Mouse (Mus musculus): ENCODE data around the gene Cacnb1. TPM values are rescaled to one million over a fixed set of nuclear protein-coding genes. Genes with fewer than 3 reads are reported as not detected.

The Cacnb1 gene
- polyA plus RNA-seq, 1 experiment from 2014 or later: 11.7 TPM

DNA sequence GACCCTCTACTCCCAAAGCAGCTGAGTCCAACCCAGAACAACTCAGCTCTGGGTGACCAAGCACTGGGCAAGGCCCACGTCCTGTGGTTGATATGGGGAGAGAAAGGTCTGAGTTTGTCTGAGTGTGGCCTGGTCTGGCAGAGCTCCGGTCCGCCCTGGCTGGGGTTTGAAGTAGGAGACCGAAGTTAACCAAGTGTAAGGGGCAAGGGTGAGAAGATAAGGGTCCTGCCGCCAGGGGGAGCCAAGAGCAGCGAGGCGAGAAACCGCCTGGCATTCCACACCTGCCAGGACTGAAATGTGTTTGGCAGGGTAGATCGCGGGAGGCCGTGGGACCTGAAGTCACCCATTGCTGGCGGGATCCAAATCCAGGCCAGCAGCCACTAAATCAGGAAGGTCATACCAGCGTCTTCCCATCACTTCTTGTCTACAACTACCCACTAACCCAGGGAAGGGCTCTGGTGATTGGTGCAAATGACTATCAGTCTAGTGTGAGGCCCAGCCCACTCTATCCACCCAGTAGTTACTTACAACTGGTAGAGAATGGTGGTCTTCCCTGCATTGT lies 28.2 kb downstream of the Cacnb1 start:
- Histone ChIP-seq H3K4me3 (ENCODE audit: low read length) (peak overlapping the region; percentile 48), H3K4me1 (ENCODE audit: control insufficient read depth, insufficient read depth, low read length) (peaks cover 12% of the 10 kb centered on the region; the same call in 1 of the 2 replicates), H3K36me3 (ENCODE audit: control insufficient read depth, insufficient read depth, low read length) (no peaks in the 10 kb centered on the region), H3K4me2 (replicated peaks; ENCODE audit: low read depth, low read length) (peak overlapping the region; percentile 93), H3K9ac (ENCODE audit: low read depth, low read length) (no peak overlapping the region), H3K27ac (ENCODE audit: low read depth, low read length) (no peak overlapping the region), H3K27me3 (ENCODE audit: control insufficient read depth, insufficient read depth, low read length) (no peaks in the 10 kb centered on the region; the same call in 1 of the 2 replicates), H3K9me3 (ENCODE audit: control insufficient read depth, low read length) (no peaks in the 10 kb centered on the region)
- WGBS: 4% methylated on average over 13 of the region's 13 CpGs
- ATAC-seq (ENCODE audit: low FRiP score, low TSS enrichment): peak; percentile 57

DNA sequence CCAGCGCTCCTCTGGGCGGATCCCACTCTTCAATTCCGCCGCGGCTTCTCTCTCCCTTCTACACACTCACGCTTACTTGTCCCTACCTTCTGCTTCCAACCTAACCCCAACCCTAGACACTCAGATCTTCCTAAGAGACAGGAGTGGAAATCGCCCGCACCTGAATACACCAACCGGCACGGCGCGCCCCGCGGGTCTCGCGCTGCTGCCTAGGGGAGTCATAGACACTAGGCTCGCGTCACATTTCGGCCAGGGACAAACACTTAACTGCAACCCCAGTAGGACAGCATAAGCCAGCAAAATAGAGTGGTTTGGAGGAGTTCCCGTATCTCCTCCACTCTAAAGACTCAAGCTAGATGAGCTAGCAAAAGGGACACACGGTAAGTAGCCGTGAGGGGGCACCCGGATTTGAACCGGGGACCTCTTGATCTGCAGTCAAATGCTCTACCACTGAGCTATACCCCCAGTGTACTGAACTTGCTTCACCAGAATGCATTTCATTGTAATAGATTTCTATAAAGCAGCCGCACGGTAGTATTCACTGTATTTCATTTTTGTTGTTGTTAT lies 34.2 kb downstream of the Cacnb1 start:
- under 1% methylated on average over 26 of the region's 26 CpGs for WGBS
- peaks cover 23% of the 10 kb centered on the region for H3K27me3 ChIP-seq (ENCODE audit: control insufficient read depth, insufficient read depth, low read length)

DNA sequence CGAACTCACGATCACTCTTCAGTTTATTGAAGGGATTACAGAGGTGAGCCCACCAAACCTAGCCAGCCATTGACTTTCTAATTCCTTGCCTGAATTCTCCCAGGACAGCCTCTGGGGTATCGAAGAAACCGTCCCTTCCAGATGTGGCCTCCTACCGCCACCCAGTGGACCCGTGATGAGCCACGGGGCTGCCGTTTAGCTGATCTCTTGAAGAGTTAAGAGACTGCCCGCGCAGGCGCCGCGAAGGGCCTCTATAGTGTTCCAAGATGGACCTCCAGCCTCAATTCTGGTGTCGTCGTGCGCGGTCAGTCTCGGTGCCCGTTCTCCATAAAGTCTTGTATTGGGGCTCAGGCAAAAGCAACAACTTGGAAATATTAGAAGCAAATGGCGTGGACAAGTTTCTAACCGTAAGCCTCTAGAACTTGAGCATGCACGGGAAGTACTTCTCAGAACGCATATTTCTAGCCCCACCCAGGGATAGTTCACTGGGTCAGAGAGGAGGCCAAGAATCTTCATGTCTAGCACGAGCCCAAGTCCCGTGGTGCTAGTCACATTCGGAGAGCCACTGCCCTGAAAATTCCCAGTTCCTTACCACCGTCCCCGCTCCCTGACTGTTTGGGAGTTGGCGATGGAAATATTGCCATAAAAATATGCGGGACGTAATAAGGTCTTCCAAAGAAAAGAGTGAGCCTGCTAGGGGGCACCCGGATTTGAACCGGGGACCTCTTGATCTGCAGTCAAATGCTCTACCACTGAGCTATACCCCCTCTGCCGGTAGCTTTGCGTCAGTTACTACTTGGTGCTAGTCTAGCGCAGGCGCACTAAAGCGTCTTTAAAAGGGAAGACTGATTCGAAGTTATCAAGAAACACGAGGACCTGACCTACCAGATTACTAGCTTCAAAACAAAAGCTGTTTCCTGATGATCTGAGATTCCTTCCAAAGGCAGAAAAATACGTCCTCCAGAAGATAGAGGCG lies 35.0 kb downstream of the Cacnb1 start:
- H3K27me3 ChIP-seq (ENCODE audit: control insufficient read depth, insufficient read depth, low read length): peaks cover 23% of the 10 kb centered on the region
- H3K27ac ChIP-seq (ENCODE audit: low read depth, low read length): peak overlapping the region; percentile 82
- peak overlapping the region; percentile 80 for H3K9ac ChIP-seq (ENCODE audit: low read depth, low read length)
- no peaks in the 10 kb centered on the region for H3K9me3 ChIP-seq (ENCODE audit: control insufficient read depth, low read length)
- H3K4me2 ChIP-seq (replicated peaks; ENCODE audit: low read depth, low read length): peak overlapping the region; percentile 65
- ATAC-seq (ENCODE audit: low FRiP score, low TSS enrichment): peak; percentile 78
- WGBS: under 1% methylated on average over 42 of the region's 42 CpGs
- peak overlapping the region; percentile 82 for H3K4me3 ChIP-seq (ENCODE audit: low read length)
- H3K36me3 ChIP-seq (ENCODE audit: control insufficient read depth, insufficient read depth, low read length): no peaks in the 10 kb centered on the region
- H3K4me1 ChIP-seq (ENCODE audit: control insufficient read depth, insufficient read depth, low read length): peaks cover 25% of the 10 kb centered on the region

More for the DNA sequence above, 34.2 kb downstream of the Cacnb1 start:
- Histone ChIP-seq H3K4me1 (ENCODE audit: control insufficient read depth, insufficient read depth, low read length) (peaks cover 23% of the 10 kb centered on the region), H3K4me2 (replicated peaks; ENCODE audit: low read depth, low read length) (peak overlapping the region; percentile 65), H3K36me3 (ENCODE audit: control insufficient read depth, insufficient read depth, low read length) (no peaks in the 10 kb centered on the region), H3K27ac (ENCODE audit: low read depth, low read length) (peak overlapping the region; percentile 82), H3K4me3 (ENCODE audit: low read length) (peak overlapping the region; percentile 82), H3K9me3 (ENCODE audit: control insufficient read depth, low read length) (no peaks in the 10 kb centered on the region), H3K9ac (ENCODE audit: low read depth, low read length) (peak overlapping the region; percentile 80)
- ATAC-seq (ENCODE audit: low FRiP score, low TSS enrichment): peak; percentile 81

DNA sequence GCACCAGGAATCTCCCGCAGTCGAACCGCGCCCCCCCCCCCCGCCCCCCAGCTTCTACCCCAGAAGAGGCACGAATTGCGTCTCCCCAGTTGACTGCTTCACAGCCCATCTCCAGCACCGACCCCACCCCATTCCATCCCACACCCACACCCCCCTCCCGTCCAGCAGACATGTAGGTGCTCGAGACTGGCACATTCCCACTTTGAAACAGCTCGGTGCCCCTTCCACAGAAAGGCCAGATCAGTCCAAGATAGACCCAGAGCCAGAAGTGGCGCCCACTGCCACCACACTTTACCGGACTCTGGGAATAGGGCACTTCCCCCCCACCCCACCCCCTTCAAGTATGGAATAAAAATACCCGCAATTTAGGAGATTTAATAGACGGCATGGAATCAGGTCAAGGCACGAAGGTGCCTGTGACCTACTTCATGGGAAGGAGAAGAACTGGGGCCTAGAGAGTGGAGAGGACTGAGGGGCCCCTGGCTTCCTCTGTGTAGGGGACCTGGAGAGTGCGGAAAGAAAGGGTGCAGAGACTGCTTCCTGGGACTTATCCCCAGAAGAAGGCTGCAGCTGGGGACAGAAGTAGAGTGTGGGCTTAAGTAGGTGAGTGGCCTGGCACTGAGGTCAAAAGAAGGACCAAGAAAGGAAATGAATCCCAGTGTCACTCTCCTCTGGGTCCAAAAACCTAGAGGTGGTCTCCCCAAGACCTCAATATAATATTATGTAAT lies 35.9 kb downstream of the Cacnb1 start:
- peaks cover 23% of the 10 kb centered on the region for H3K27me3 ChIP-seq (ENCODE audit: control insufficient read depth, insufficient read depth, low read length)
- H3K9me3 ChIP-seq (ENCODE audit: control insufficient read depth, low read length): no peaks in the 10 kb centered on the region
- H3K4me1 ChIP-seq (ENCODE audit: control insufficient read depth, insufficient read depth, low read length): peaks cover 25% of the 10 kb centered on the region
- peak; percentile 0; the same call in 1 of the 2 replicates for ATAC-seq (ENCODE audit: low FRiP score, low TSS enrichment)
- peak overlapping the region; percentile 82 for H3K4me3 ChIP-seq (ENCODE audit: low read length)
- no peaks in the 10 kb centered on the region for H3K36me3 ChIP-seq (ENCODE audit: control insufficient read depth, insufficient read depth, low read length)
- no peak overlapping the region for H3K27ac ChIP-seq (ENCODE audit: low read depth, low read length)
- H3K9ac ChIP-seq (ENCODE audit: low read depth, low read length): 0 out of 2 replicates have a peak overlapping the region, but pooled peaks have one; percentile 65
- WGBS: 28% methylated on average over 14 of the region's 17 CpGs
- H3K4me2 ChIP-seq (replicated peaks; ENCODE audit: low read depth, low read length): peak overlapping the region; percentile 91

DNA sequence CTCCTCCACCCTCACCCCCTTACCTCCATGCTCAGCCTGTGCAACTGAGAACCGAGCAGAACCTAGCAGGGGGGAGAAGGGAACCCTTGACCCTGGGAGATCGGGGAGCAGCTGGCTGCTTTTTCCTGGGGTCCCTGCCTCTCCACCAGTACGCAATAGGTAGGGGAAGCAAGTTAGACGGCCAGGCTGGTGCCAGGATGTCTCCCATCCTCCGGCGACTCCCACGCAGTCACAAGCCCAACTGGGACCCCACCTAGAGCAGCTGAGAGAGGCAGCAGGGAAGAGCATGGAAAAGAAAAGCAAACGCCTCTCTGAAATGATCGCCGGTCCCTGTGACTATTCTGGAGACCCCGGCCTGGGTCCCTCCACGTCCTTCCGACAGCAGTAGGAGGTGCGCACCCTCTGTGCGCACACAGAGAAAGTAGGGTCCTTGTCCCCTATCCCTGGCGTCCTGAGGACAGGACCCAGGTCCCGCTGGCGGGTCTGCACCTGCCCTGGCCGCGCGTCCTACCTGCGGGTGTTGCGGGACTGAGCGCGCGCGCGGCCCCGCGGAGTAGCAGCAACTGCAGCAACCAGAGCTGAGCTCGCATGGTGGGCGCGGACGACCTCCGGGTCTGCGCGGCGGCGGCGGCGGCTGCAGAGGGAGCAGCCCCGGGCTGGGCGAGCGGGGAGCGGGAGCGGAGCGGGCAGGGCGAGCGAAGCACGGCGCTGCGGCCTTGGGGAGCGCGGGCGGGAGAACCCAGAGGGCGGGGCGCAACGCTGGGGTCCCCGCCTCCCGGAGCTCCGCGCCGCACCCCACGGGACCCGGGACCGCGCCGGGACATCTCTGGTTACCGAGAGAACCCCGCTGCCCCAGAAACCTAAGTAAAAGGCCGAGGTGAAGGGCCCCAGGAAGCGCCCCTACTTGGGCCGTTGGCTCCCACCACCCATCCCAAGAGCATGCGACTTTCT lies 36.8 kb downstream of the Cacnb1 start, which contains the start of gene Plxdc1:
Plxdc1 (minus strand) TSS at position 718 of the 951 bp plus-strand sequence.
- Histone ChIP-seq H3K4me2 (replicated peaks; ENCODE audit: low read depth, low read length) (peak within 1 kb of the TSS; percentile 91), H3K27me3 (ENCODE audit: control insufficient read depth, insufficient read depth, low read length) (peaks cover 23% of the 10 kb centered on the region), H3K4me1 (ENCODE audit: control insufficient read depth, insufficient read depth, low read length) (peaks cover 25% of the 10 kb centered on the region), H3K9ac (ENCODE audit: low read depth, low read length) (peak within 1 kb of the TSS; percentile 65), H3K27ac (ENCODE audit: low read depth, low read length) (no peak within 1 kb of the TSS), H3K4me3 (ENCODE audit: low read length) (peak within 1 kb of the TSS; percentile 82), H3K36me3 (ENCODE audit: control insufficient read depth, insufficient read depth, low read length) (no peaks in the 10 kb centered on the region), H3K9me3 (ENCODE audit: control insufficient read depth, low read length) (no peaks in the 10 kb centered on the region)
- ATAC-seq (ENCODE audit: low FRiP score, low TSS enrichment): no peak
- 2% methylated on average over 71 of the region's 74 CpGs for WGBS

DNA sequence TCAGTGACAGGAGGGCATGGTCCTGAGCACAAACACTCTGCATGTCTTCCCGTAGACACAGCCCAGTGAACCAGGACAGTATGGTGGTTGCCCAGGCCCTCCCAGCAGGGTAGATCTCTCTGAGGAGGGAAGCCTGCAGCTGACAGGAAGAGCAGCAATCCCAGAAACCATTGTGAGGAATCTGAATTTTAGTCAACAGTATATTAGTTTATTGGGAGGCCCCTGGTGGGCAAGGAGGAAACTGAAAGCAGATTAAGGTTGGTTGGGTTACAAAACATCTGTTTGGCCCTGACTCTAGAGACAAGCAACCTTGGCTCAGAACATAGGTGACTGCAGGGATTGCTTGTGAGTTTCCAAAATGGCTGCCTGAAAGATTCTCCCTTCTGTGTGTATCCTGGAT lies 38.9 kb downstream of the Cacnb1 start:
- Histone ChIP-seq H3K4me3 (ENCODE audit: low read length) (no peak overlapping the region), H3K4me1 (ENCODE audit: control insufficient read depth, insufficient read depth, low read length) (peaks cover 14% of the 10 kb centered on the region), H3K9ac (ENCODE audit: low read depth, low read length) (no peak overlapping the region), H3K27me3 (ENCODE audit: control insufficient read depth, insufficient read depth, low read length) (peaks cover 23% of the 10 kb centered on the region), H3K9me3 (ENCODE audit: control insufficient read depth, low read length) (no peaks in the 10 kb centered on the region), H3K4me2 (replicated peaks; ENCODE audit: low read depth, low read length) (no peak overlapping the region), H3K27ac (ENCODE audit: low read depth, low read length) (no peak overlapping the region), H3K36me3 (ENCODE audit: control insufficient read depth, insufficient read depth, low read length) (no peaks in the 10 kb centered on the region)
- WGBS: 50% methylated on average over 1 of the region's 1 CpGs
- ATAC-seq (ENCODE audit: low FRiP score, low TSS enrichment): no peak

DNA sequence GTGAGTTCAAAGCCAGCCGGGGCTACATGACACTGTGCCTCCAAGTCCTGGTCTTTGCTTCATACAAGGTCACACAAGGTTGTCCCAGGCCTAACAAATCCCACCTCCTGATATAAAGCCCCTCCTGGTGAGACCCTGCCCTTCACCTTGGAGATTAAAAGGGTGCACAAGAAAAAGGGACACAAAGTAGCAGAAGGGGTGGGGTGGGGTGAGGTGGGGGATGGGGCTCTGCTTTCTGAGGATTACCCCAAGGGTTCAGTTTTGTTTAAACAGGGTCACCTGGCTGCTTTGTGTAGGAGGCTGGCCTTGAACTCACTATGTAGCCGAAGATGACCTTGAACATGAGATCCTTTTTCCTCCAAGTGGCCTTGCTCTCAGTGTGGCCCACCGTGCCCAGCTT lies 39.3 kb downstream of the Cacnb1 start:
- no peak overlapping the region for H3K27ac ChIP-seq (ENCODE audit: low read depth, low read length)
- no peaks in the 10 kb centered on the region for H3K9me3 ChIP-seq (ENCODE audit: control insufficient read depth, low read length)
- peaks cover 14% of the 10 kb centered on the region; the same call in 1 of the 2 replicates for H3K4me1 ChIP-seq (ENCODE audit: control insufficient read depth, insufficient read depth, low read length)
- ATAC-seq (ENCODE audit: low FRiP score, low TSS enrichment): no peak
- 82% methylated on average over 3 of the region's 3 CpGs for WGBS
- H3K4me3 ChIP-seq (ENCODE audit: low read length): no peak overlapping the region
- no peak overlapping the region for H3K9ac ChIP-seq (ENCODE audit: low read depth, low read length)
- no peak overlapping the region for H3K4me2 ChIP-seq (replicated peaks; ENCODE audit: low read depth, low read length)
- H3K27me3 ChIP-seq (ENCODE audit: control insufficient read depth, insufficient read depth, low read length): peaks cover 23% of the 10 kb centered on the region
- H3K36me3 ChIP-seq (ENCODE audit: control insufficient read depth, insufficient read depth, low read length): no peaks in the 10 kb centered on the region

DNA sequence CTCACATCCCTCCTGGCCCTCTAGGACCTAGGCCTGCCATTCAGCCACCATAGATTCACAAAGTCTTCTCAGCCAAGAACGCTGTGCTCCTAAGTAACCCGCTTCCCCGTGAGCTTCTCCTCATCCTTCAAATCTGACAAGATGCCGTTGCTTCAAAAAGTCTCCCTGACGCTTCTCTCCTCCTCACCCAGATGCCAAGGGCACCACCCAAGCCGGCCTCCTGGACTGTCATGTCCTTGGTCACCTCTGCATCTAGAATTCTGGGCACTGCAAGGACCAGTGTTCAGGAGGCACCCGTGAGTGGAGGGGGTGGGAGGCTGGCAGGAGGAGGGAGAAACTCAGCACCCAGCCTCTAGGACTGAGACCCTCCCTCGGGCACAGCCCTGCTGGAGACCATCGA lies 40.1 kb downstream of the Cacnb1 start:
- WGBS: 76% methylated on average over 9 of the region's 9 CpGs
- Histone ChIP-seq H3K4me3 (ENCODE audit: low read length) (no peak overlapping the region), H3K27me3 (ENCODE audit: control insufficient read depth, insufficient read depth, low read length) (peaks cover 23% of the 10 kb centered on the region), H3K4me1 (ENCODE audit: control insufficient read depth, insufficient read depth, low read length) (peaks cover 14% of the 10 kb centered on the region; the same call in 1 of the 2 replicates), H3K36me3 (ENCODE audit: control insufficient read depth, insufficient read depth, low read length) (no peaks in the 10 kb centered on the region), H3K9ac (ENCODE audit: low read depth, low read length) (no peak overlapping the region), H3K27ac (ENCODE audit: low read depth, low read length) (no peak overlapping the region), H3K4me2 (replicated peaks; ENCODE audit: low read depth, low read length) (no peak overlapping the region), H3K9me3 (ENCODE audit: control insufficient read depth, low read length) (no peaks in the 10 kb centered on the region)
- no peak for ATAC-seq (ENCODE audit: low FRiP score, low TSS enrichment)

Measured in kidney, embryonic 14.5 days (tissue).